Mouse (Mus musculus) megakaryocyte, embryonic 14.5 days (primary cell): ENCODE data around the gene Tmem53.

Experiments
- FLI1 ChIP-seq: IDR thresholded peaks from 2 replicates; pipeline ENCODE4 v1.6.1; 2012; ENCODE audit warnings: low read length, inconsistent platforms, mixed read lengths
- GATA1 ChIP-seq: IDR thresholded peaks from 3 replicates; pipeline ENCODE4 v1.6.1; 2012; ENCODE audit warnings: mixed read lengths, low read length, inconsistent platforms, borderline replicate concordance

DNA sequence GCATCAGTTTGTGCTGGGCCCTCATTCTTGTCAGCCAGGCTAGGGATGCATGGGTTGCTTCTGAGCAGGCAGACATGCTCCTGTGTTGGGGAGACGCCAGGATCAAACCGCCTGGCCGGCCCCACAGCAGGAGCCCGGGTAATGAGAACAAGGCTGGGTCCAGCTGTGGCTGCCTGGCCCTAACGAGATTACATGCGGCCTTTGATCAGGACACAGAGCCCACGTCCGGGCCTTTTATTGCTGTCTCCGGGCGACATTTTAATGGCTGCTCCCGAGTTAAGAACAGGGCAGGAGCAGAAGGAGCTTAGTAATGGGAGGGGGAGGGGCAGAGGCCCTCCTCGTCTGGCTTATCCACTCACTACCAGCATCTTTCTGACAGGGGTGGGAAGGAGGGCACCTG lies 20.7 kb downstream of the Tmem53 start:
- TF ChIP-seq GATA1, result no peak
- no peak for TF ChIP-seq FLI1
